Mouse (Mus musculus): ENCODE results near the gene Pacrg. TPM values are rescaled to one million over a fixed set of nuclear protein-coding genes. Genes with fewer than 3 reads are reported as not detected.
A peak's percentile ranks its signal among the peaks of the same experiment; 100 is the strongest.

The Pacrg gene
- polyA plus RNA-seq, 1 experiment from 2014 or later = 0.15 TPM

DNA sequence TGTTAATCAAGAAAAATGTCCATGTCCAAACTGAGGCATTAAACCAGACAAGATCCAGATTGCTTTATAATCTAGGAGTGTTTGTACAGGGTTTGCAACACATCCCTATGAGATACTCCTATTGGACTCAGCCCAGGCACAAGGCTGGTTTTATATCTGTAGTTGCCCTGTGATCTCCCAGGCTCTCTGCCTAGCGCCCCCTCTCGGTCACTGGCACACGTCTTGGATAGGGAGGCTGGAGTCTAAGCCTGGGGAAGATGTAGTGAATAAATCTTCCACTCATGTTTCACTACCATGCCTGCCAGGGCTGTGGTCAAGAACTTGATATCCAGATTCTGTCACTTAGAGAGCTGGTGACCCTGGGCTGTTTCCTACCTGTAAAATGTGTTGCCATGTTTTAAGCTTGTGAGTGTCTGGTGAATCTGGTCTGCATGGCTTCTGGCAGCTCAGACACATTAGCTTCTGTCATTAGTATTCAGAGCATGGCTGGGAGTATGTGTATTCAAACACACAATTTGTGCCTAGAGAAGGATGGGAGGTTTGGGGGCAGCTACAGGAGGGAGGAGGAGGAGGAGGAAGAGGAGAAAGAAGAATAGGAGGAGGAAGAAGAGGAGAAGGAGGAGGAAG, 310.7 kb downstream of the Pacrg start:
- no peaks in the 10 kb centered on the region for H3K9me3 ChIP-seq (replicated peaks)
- no peak for ATAC-seq
- no peak overlapping the region for H3K4me3 ChIP-seq
- WGBS (ENCODE audit: insufficient replicate concordance) = 42% methylated on average over 3 of the region's 3 CpGs
- H3K27ac ChIP-seq = no peak overlapping the region
- no peaks in the 10 kb centered on the region for H3K36me3 ChIP-seq
- H3K4me1 ChIP-seq = no peaks in the 10 kb centered on the region
- no peak overlapping the region for H3K9ac ChIP-seq
- no peak overlapping the region for H3K4me2 ChIP-seq
- no peaks in the 10 kb centered on the region for H3K27me3 ChIP-seq (replicated peaks)

DNA sequence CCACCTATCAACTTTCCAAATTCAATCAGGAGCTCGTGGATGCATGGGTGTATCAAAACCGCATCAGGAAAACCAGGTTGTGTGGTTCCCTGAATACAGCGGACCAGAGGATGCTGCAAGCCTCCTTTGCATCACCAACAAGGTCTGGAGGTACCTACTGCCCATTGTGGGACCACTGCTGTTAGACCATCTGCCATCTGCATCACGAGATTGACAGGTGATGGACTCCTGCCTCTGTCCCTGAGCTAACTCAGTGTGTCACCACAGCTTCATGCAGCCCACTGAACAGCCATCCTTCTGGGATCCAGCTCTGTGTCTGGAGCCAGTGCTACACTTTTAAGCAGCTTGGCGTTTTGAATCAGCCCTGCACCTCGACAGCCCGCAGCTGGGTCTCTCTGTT, 318.8 kb downstream of the Pacrg start:
- Histone ChIP-seq H3K4me3 (no peak overlapping the region), H3K4me1 (no peaks in the 10 kb centered on the region), H3K4me2 (no peak overlapping the region), H3K27ac (no peak overlapping the region), H3K27me3 (replicated peaks) (0 out of 2 replicates have a peak, but pooled peaks cover 4% of the 10 kb centered on the region), H3K36me3 (no peaks in the 10 kb centered on the region), H3K9me3 (replicated peaks) (no peaks in the 10 kb centered on the region), H3K9ac (no peak overlapping the region)
- WGBS (ENCODE audit: insufficient replicate concordance) = 59% methylated on average over 7 of the region's 7 CpGs
- no peak for ATAC-seq

DNA sequence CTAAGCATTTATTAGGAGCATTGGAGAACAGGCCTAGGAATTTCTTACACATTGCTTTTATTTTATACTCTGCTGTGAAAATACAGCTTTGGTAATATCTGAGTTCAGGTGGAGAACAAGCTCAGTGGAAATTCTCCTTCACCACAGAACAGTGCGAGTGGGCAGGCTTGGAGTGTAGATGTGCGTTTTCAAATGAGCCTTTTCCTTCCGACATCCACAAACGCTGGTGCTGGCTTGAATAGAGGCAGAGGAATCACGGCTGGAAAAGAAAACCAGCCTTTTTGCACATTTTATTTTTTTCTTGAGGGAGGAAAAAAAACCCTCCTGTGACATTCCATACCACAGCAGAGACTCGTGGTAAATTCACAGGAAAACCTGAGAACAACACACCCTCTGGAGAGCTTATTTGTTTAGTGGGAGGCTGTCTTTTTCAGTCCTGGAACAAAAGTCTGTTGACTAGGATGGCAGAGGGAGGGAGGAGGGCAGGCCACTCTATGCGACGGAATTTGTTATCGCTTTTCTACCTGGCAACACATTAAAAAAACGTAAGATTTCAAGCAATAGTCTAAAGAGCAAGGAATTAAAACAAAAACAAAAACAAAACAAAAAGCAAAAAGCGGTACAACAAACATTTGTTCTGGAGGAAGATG, 320.5 kb downstream of the Pacrg start:
- WGBS (ENCODE audit: insufficient replicate concordance) = 58% methylated on average over 11 of the region's 11 CpGs
- H3K4me1 ChIP-seq = no peaks in the 10 kb centered on the region
- no peak for ATAC-seq

DNA sequence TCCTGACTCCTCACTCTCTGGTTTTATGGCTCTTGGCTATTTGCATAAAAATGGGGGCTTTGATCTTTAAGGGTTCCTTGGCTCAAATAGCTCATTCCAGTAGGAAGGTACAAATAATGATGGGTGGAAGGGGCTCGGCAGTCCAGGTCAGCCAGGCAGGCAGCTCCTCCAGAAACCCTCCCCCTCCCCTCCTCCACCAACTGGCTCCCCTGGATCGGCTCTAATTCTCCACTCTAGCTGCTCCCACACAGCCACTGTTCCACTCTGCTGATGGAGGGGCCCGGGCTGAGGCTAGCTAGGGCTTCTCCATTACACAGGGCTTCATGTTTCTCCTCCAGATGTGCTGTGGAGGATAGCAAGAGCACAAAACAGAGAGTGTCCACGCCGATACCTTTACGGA, 325.3 kb downstream of the Pacrg start:
- Histone ChIP-seq H3K4me2 (no peak overlapping the region), H3K27ac (no peak overlapping the region), H3K27me3 (replicated peaks) (no peaks in the 10 kb centered on the region), H3K9ac (no peak overlapping the region), H3K9me3 (replicated peaks) (no peaks in the 10 kb centered on the region), H3K36me3 (no peaks in the 10 kb centered on the region), H3K4me1 (no peaks in the 10 kb centered on the region), H3K4me3 (no peak overlapping the region)
- 63% methylated on average over 6 of the region's 6 CpGs for WGBS (ENCODE audit: insufficient replicate concordance)
- ATAC-seq = no peak

More for the DNA sequence above, 320.5 kb downstream of the Pacrg start:
- Histone ChIP-seq H3K4me2 (no peak overlapping the region), H3K27ac (no peak overlapping the region), H3K4me3 (no peak overlapping the region), H3K9me3 (replicated peaks) (no peaks in the 10 kb centered on the region), H3K27me3 (replicated peaks) (0 out of 2 replicates have a peak, but pooled peaks cover 4% of the 10 kb centered on the region), H3K9ac (no peak overlapping the region), H3K36me3 (no peaks in the 10 kb centered on the region)

DNA sequence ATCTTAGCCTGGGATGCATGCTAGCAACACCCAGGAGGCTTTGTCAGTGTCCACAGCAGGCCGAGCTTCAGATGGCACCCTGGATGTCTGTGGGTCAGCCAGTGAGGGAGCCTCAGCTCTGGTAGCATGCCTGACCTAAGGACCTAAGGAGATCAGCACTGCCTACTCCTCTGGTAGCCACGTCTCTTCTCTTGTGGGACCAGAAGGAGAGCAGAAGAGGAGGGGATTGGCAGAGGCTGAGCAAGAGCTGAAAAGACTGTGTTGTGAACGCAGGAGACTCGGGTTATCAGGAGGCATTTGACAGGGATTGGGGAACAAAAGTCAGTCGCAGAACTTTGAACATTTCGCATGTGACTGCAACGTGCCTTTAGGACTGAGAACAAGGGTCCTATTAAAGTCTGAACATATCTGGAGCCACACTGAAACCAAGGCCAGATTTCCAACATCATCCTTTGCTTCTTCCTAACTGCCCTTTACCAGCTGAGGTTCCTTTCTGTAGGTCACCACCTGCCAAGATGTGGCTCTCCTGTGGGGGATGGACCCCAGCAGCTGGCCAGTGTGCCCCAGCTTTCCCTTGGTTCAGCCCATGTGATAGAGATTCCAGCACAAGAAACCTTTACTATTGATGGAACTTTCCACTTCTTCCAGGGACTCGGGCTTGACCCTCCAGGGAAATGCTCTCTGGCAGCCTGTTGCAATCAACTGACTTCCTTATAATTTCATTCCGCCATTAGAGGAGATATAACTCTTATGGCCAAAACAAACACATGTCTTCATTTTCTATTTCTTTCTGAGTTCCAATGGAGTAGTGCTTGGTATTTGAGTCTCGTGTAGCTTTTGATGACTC, 329.0 kb downstream of the Pacrg start:
- H3K9me3 ChIP-seq (replicated peaks) = no peaks in the 10 kb centered on the region
- H3K27me3 ChIP-seq (replicated peaks) = no peaks in the 10 kb centered on the region
- no peaks in the 10 kb centered on the region for H3K36me3 ChIP-seq
- H3K4me1 ChIP-seq = no peaks in the 10 kb centered on the region
- H3K4me2 ChIP-seq = no peak overlapping the region
- no peak overlapping the region for H3K9ac ChIP-seq
- H3K4me3 ChIP-seq = no peak overlapping the region
- WGBS (ENCODE audit: insufficient replicate concordance) = 67% methylated on average over 10 of the region's 10 CpGs
- H3K27ac ChIP-seq = no peak overlapping the region
- ATAC-seq = no peak

DNA sequence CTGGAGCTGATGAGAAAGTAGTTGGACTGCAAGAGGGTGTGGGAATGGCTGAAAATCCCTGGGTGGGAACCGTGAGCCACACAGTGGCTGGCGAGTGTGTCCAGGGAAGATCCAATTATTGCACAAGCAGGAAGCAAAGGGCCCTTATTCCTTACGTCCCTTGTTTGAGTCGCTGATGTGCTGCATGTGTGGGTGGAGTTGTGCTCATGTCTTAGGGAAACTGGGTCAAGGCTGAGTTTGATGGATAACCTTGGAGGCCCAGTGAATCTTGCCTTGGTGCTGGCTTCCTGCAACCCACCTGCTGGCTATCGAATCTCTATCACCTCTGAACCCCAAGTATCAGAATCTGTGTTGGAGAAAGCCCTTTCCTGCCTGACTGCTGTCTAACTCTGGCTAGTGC, 329.6 kb downstream of the Pacrg start:
- Histone ChIP-seq H3K4me3 (no peak overlapping the region), H3K27ac (no peak overlapping the region), H3K9me3 (replicated peaks) (no peaks in the 10 kb centered on the region), H3K9ac (no peak overlapping the region), H3K4me1 (no peaks in the 10 kb centered on the region), H3K4me2 (no peak overlapping the region), H3K27me3 (replicated peaks) (no peaks in the 10 kb centered on the region), H3K36me3 (no peaks in the 10 kb centered on the region)
- WGBS (ENCODE audit: insufficient replicate concordance) = 64% methylated on average over 5 of the region's 5 CpGs
- ATAC-seq = no peak

DNA sequence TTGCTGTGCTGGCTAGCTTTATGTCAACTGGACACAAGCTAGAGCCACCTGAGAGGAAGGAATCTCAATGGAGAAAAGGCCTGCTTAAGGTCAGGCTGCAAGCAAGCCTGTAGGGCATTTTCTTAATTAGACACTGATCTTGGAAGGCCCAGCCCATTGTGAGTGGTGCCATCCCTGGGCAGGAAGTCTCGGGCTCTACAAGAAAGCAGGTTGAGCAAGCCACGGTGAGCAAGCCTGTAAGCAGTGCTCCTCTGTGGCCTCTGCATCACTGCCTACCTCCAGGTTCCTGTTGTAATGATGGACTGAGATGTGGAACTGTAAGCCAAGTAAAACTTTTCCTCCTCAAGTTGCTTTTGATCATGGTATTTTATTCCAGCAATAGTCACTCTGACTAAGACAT, 332.0 kb downstream of the Pacrg start:
- no peak for ATAC-seq
- H3K27ac ChIP-seq = no peak overlapping the region
- H3K4me3 ChIP-seq = no peak overlapping the region
- H3K4me1 ChIP-seq = no peaks in the 10 kb centered on the region
- no peaks in the 10 kb centered on the region for H3K36me3 ChIP-seq
- no peak overlapping the region for H3K9ac ChIP-seq
- no peaks in the 10 kb centered on the region for H3K27me3 ChIP-seq (replicated peaks)
- WGBS (ENCODE audit: insufficient replicate concordance) = 62% methylated on average over 2 of the region's 2 CpGs
- no peaks in the 10 kb centered on the region for H3K9me3 ChIP-seq (replicated peaks)
- H3K4me2 ChIP-seq = no peak overlapping the region

DNA sequence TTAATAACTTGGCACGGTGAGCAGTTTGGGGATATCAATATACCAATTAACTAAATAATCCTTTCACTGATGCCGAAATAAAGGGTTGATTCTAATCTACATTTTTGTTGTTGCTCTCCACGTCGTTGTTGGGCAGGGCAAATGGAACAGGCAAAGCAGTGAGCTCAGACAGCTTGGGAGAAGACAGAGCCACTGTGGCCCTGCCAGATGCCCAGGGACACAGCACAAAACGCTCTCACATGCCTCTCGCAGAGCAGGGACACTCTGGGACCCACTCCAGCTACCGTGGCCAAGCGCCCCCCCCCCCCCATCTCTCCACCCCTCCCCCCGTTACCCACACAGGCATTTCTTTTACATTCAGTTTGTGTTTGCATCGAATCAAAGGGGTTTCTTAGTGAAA, 332.6 kb downstream of the Pacrg start:
- Histone ChIP-seq H3K4me3 (no peak overlapping the region), H3K27me3 (replicated peaks) (no peaks in the 10 kb centered on the region), H3K4me2 (no peak overlapping the region), H3K9me3 (replicated peaks) (no peaks in the 10 kb centered on the region), H3K27ac (no peak overlapping the region), H3K36me3 (no peaks in the 10 kb centered on the region), H3K4me1 (no peaks in the 10 kb centered on the region), H3K9ac (no peak overlapping the region)
- whole genome bisulfite sequencing (ENCODE audit: insufficient replicate concordance) = 74% methylated on average over 10 of the region's 10 CpGs
- ATAC-seq = no peak

DNA sequence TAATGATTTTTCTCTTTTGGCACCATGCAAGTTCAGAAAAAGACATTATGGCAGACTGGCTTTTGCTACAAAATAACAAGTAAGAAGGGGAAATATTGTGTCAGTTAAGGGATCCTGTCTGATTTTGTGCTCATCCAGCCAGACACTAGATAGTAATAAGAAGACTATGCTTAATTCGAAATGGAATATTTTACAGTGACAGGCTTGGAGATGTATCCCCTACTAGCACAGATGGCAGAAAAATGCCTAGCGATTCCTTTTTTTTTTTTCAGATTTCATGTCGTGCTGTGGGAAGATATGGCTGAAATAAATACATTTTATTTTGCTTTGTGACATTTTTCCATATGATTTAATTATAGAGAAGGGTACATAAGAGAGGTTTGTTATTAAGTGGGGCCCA, 333.2 kb downstream of the Pacrg start:
- WGBS (ENCODE audit: insufficient replicate concordance) = 65% methylated on average over 3 of the region's 3 CpGs
- no peak for ATAC-seq

DNA sequence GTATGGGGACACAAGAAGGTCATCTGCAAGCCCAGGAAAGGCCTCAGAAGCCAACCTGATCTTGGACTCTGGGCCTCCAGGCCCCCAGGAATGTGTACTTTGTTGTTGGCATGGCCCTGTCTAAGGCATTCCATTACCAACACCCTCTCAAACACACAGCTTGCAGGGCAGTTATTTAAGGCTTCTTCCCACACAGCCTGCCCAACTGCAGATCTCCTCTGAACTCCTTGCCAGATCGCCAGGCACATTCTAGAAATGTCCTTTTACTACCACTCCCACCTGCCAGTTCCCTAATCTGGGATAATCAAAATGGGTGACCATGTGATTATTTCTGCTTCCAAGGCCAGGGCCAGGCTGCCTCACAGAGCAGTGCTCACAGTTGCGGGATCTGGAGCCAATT, 338.7 kb downstream of the Pacrg start:
- Histone ChIP-seq H3K27me3 (replicated peaks) (no peaks in the 10 kb centered on the region), H3K9ac (no peak overlapping the region), H3K36me3 (no peaks in the 10 kb centered on the region), H3K4me3 (no peak overlapping the region), H3K27ac (no peak overlapping the region), H3K4me2 (no peak overlapping the region), H3K9me3 (replicated peaks) (no peaks in the 10 kb centered on the region), H3K4me1 (no peaks in the 10 kb centered on the region)
- WGBS (ENCODE audit: insufficient replicate concordance) = 60% methylated on average over 2 of the region's 2 CpGs
- ATAC-seq = no peak

More for the DNA sequence above, 333.2 kb downstream of the Pacrg start:
- H3K4me1 ChIP-seq = no peaks in the 10 kb centered on the region
- no peak overlapping the region for H3K4me3 ChIP-seq
- no peaks in the 10 kb centered on the region for H3K27me3 ChIP-seq (replicated peaks)
- H3K4me2 ChIP-seq = no peak overlapping the region
- no peak overlapping the region for H3K9ac ChIP-seq
- H3K9me3 ChIP-seq (replicated peaks) = no peaks in the 10 kb centered on the region
- H3K36me3 ChIP-seq = no peaks in the 10 kb centered on the region
- no peak overlapping the region for H3K27ac ChIP-seq

DNA sequence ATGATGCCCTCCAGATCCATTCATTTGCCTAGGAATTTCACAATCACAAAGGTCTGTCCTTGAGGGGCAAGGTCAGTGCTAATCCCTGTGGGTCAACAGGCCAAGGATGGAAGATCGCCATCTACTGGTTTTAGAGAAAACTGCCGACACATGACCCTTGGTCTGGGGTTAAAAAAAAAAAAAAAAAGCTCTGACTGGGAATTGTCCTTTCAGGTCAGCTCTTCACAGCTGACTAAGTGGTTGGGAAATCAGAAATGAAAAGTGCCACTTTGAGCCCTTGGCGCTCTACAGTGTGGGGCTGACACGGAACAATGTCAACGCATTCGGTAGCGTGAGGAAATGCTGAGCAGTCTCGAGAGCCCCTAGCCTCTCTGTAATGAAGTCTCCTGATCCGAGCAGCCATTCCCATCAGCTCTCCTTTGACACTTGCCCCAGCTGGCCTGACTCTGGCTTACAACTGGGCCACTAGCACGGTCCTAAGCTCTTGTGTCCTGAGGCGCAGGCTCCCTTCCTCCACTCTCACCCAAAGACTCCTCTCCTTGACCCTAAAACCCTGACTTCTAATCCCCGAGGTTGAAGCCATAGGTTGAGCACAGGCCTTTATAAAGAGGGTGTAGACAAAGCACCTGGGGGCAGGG, 339.2 kb downstream of the Pacrg start:
- 41% methylated on average over 12 of the region's 12 CpGs for WGBS (ENCODE audit: insufficient replicate concordance)
- peak; percentile 57 for ATAC-seq
- no peaks in the 10 kb centered on the region for H3K4me1 ChIP-seq
- no peak overlapping the region for H3K4me2 ChIP-seq
- no peak overlapping the region for H3K27ac ChIP-seq
- no peaks in the 10 kb centered on the region for H3K36me3 ChIP-seq
- no peak overlapping the region for H3K9ac ChIP-seq
- no peaks in the 10 kb centered on the region for H3K9me3 ChIP-seq (replicated peaks)
- H3K27me3 ChIP-seq (replicated peaks) = no peaks in the 10 kb centered on the region
- H3K4me3 ChIP-seq = no peak overlapping the region

Measured in liver, embryonic 12.5 days (tissue).